9 mouse cellular contexts compared by ENCODE assay signal in genomic region chr7:80647437-80647871, GRCm38 (mm10). TPM values are rescaled to one million over a fixed set of nuclear protein-coding genes. Genes with fewer than 3 reads are reported as not detected.
A peak's percentile ranks its signal among the peaks of the same experiment; 100 is the strongest.
DNase-seq lines count a peak whose midpoint lies in the region; ATAC-seq and TF ChIP-seq lines count a peak whose summit lies in the region.
"Had no signal": no experiment of that assay in that cellular context is flagged by ENCODE, and none has a peak within 500 bp of the region (broad histone marks: within the 10 kb centered on the region; RNA-seq: fewer than 3 reads in every experiment).

No protein-coding gene starts in this region.

- intact Hi-C loops in gastrocnemius, adult 2 months (cut with DNase I), result no loop called here
- intact Hi-C loops in gastrocnemius, postnatal 36 days (cut with DNase I), result no loop called here
- intact Hi-C loops in gastrocnemius, postnatal 14 days (cut with DNase I; ENCODE audit: low total_unique reads), result no loop called here

- no peaks in the 10 kb centered on the region for H3K9me3 ChIP-seq in stomach, embryonic 15.5 days

- no peak overlapping the region for H3K9ac ChIP-seq in stomach, embryonic 15.5 days

- peak; percentile 62 for DNase-seq in gastrocnemius, adult 2 months
- no peak for DNase-seq in gastrocnemius, postnatal 36 days
- DNase-seq in urinary bladder, postnatal 14 days (ENCODE audit: low spot score), result peak; percentile 33
- DNase-seq in urinary bladder, postnatal 10 days (ENCODE audit: low spot score), result no peak
- peak; percentile 52 to 63 for DNase-seq in lung, adult 18-20 months
- DNase-seq in gastrocnemius, postnatal 14 days, result no peak

- peak overlapping the region; percentile 85 for H3K27ac ChIP-seq in gastrocnemius, adult 2 months
- H3K27ac ChIP-seq in stomach, embryonic 15.5 days, result peak overlapping the region; percentile 63; the same call in 1 of the 2 replicates

- H3K4me1 ChIP-seq in stomach, embryonic 15.5 days, result peaks cover 13% of the 10 kb centered on the region

- ATAC-seq in hematopoietic stem cell, adult 5-6 weeks (replicated peaks in 1 of 2; ENCODE audit: insufficient read depth in 1 of 2, low FRiP score in 2 of 2, low TSS enrichment in 1 of 2, low read depth in 1 of 2, poor library complexity in 2 of 2, severe bottlenecking in 2 of 2), result peak; percentile 85 to 93
- ATAC-seq in stomach, embryonic 15.5 days (ENCODE audit: insufficient read depth, low FRiP score, low read depth), result no peak; the same call in 1 of the 2 replicates
- ATAC-seq: Patski had no signal

- WGBS in stomach, embryonic 15.5 days, result 60% methylated on average over 7 of the region's 7 CpGs

- H3K4me2 ChIP-seq in stomach, embryonic 15.5 days, result no peak overlapping the region

- TF ChIP-seq CTCF in gastrocnemius, adult 2 months (IDR thresholded peaks at IDR 0.05), result no peak

- H3K36me3 ChIP-seq in stomach, embryonic 15.5 days, result no peaks in the 10 kb centered on the region

- no peaks in the 10 kb centered on the region for H3K27me3 ChIP-seq in stomach, embryonic 15.5 days (replicated peaks)
- H3K27me3 ChIP-seq: Patski had no signal

- peak overlapping the region; percentile 68 for H3K4me3 ChIP-seq in gastrocnemius, adult 2 months
- H3K4me3 ChIP-seq in stomach, embryonic 15.5 days (replicated peaks), result no peak overlapping the region

RNA-seq across cellular contexts. Expression of gene Crtc3, which starts 41.2 kb away (rescaled TPM):
- total RNA-seq in gastrocnemius, adult 2 months (2021), result 10 to 100 TPM; 12.0 to 13.1 TPM
- 10 to 100 TPM; 10.2 to 10.3 TPM for total RNA-seq in gastrocnemius, postnatal 36 days (2021)
- 10.6 and 15.1 TPM in 2 replicates for total RNA-seq in hematopoietic stem cell, adult 5-6 weeks (2017)
- 22.6 TPM in 2 replicates for polyA plus RNA-seq in stomach, embryonic 15.5 days (2015; fragmentation: Nextera tagmentation; extraction: Ambion mirVana)
- total RNA-seq in gastrocnemius, postnatal 14 days (2021), result 10 to 100 TPM; 14.7 to 15.3 TPM

Comparison
In these comparisons a context has a peak if more than half of its experiments do, and no peak if none do; other contexts are left out.
1. DNase-seq: peak in gastrocnemius, adult 2 months (single experiment), urinary bladder, postnatal 14 days (single experiment) and lung, adult 18-20 months (2 of 2); none in gastrocnemius, postnatal 36 days (0 of 2), urinary bladder, postnatal 10 days (single experiment) and gastrocnemius, postnatal 14 days (single experiment).